Mouse (Mus musculus): ENCODE results near the gene Mtnr1b.

DNA sequence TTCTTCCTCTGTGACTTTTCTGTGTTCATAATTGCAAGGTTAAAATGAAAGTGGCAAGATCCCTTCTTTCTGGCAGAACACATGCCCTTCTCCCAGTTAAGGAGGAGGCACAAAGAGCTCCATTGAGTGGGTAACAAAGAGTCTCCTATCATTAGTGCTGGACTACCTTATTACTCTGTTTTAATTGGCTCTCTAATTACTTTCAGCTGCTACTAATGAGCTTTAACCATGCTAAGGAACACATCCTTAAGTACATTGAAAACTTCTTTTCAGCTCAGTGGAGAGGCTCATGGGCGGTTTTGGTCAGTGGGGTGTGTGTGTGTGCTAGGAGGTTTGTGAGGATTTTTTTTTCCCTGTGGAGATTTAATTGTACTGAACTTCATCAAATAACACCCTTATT lies 99.4 kb downstream of the Mtnr1b start:
- no peak for TF ChIP-seq CTCF (IDR thresholded peaks at IDR 0.05; ENCODE audit: low read depth)
- TF ChIP-seq EP300 (IDR thresholded peaks at IDR 0.05; ENCODE audit: low read depth): no peak
